Mouse (Mus musculus) urinary bladder, postnatal 25 days (tissue): ENCODE measurements around the gene Nfam1.

Experiments used
- DNase-seq: peaks from one replicate; pipeline ENCODE4 v3.0.0; 2022; ENCODE audit warnings: low spot score

Nfam1 gene

DNA sequence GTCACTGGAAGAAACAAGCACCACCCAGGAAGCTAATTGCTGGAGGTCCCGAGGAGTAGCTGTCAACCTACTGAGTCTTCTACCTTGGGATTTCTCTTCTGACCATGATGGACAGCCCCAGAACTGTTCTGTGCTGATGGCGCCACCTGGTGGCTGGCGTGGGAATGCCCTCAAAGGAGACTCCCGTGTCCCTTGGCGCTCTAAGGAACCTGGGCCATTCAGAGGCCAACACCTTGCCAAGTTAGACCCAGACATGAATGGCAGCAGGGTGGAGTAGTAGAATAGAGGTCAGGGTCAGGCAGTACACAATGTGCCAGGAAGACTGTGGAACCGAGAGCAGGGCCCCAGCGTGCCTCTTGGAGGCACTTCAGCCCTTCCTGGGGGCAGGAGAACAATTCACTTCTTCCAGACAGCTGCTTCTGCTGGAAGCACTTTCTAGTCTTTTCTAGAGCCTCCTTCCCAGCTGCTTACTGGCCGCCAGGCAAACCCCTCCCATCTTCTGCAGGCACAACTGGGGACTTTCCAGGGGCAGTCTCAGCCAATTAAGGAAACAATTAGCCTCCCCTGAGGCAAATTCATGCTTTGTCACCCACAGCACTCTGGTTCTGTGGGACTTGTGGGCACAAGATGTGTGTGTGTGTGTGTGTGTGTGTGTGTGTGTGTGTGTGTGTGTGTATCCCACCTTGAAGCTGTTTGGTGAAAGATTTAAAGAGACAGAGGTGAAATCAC is 4.8 kb upstream of the Nfam1 start:
- DNase-seq: peak; percentile 94

- DNase-seq: no peak
Measured at GRCm38 (mm10) chr15:83036900-83037519, 3.9 kb upstream of the Nfam1 start.

DNA sequence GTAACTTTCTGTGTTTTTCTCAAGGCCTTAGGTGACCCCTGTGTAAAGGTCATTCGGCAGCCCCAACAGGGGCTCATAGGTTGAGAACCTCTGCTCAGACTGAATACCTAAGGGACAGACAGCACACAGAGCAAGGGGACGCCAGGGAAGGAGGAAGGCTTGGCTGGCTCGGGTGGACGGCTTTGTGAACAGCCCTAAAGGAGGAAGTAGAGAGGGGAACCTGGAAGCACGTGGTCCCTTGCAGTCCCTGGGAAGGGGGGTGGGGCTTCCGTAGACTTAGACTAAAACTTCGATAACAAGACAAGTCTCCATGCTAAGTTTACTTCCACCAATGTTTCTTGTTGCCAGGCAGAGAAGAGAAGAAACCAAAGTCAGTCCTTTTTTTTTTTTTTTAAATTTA is 3.0 kb upstream of the Nfam1 start:
- no peak for DNase-seq

GRCm38 (mm10) chr15:83034275-83034977 is 1.3 kb upstream of the Nfam1 start:
- no peak for DNase-seq

- DNase-seq: no peak
Measured at GRCm38 (mm10) chr15:83030884-83031283, 2.2 kb downstream of the Nfam1 start.

DNA sequence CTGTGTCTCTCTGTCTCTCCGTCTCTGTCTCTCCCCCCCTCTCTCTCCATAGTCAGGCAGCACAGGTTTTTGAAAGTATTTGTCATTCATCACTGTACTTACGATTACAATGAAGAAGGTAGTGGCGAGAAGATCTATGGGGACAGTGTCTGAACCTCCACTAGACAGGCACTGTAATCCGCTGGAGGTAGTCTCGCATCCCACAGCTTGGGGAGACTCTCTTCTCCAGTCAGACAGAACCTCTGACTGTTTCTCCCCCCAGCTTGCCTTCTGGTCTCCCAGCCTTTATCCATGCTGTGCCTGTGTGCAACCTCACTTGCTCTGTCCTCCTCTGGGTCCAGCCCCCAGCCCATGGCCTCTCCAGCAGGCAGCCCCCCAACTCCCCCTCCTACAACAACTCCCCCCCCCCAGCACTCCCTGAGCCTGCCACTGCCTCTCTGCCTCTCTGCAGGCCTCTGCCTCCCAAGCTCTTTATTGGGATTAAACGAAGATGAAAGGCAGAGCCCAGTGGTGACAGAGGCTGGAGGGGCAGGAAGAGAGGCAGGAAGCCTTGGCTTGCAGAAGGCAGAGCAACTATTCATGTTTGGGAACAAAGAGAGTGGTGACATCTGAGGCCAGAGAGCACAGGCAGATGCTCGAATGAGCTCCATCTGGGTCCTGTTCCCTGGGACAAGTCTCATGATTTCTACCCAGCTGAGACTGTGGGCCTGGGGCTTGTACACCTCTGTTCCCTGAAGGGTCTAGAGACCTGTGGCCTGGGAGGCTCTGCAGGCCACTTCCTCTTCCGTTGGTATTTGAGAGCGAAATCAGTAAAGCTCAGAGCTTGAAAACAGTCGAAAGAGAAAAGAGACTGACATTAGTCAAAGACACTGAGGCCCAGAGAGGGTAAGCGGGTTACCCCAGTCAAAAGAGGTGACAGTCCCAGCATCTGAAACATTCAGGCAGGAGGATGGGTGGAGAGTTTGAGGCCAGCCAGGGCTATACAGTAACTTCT is 3.1 kb downstream of the Nfam1 start:
- DNase-seq: no peak

- DNase-seq: no peak
Measured at GRCm38 (mm10) chr15:83026129-83026528, 7.0 kb downstream of the Nfam1 start.

DNA sequence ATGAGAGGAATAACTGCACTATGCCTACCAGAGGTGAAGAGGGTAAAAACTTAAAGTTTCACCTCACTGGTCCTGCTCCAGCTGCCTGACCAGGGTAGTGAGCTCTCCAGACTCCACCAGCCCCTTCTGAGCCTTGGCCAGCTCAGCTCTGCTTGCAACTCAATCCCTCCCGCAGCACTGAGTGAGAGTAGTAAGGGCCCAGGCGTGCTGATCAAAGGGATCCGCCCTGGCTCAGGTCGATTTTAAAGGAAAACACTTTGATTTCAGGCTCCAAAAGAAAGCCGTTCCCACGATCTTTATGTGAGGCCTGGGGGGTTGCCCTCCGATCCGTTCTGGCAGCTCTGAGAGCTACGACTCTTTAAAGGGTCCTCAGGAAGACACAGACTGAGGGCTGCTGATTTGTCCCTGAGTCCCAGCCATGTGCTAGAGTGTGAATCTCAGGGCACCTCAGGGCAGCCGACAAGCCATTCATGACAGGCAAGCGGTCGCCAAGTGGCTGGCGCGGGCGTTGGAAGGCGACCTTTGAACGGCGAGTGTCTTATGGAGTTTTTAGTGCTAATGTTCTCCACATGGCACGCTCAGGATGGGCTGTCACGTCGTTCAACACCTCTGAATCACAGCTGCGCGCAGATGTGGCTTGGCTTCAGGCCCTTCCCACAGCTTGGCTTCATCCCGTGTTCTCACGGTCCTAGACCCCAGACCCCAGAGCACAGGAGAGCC is 7.9 kb downstream of the Nfam1 start:
- no peak for DNase-seq

GRCm38 (mm10) chr15:83022947-83023346 is 10.2 kb downstream of the Nfam1 start:
- no peak for DNase-seq

DNA sequence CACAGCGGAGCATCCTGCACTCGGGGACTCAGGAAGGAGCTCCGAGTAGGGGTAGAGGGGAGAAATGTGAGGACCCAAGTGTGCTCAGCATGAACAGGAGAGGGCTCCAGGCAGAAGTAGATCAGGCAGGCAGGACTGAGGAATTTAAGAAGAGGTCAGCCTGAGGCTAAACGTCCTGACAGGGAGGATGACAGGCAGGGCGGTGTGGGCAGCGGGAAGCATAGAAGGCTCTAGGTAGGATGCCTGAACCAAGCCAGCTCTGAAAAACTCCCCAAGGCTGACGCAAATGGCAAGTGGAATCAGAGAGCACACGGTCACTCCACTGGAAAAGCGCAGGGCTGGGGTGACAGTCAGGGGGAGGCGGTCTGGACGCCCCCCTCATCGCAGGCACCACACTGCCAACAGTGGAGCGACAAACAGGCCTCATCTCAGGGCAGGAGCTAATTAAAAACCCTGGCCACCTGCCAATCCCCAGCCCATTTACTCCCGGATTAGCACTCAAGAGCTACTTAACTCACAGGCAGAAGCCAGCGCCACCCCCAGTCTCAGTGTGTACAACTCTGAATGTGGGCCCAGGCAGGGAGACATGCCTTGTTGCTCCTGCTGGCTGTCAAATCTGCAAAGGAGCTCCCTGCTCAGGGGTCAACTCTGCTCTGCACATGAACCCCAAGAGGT is 22.0 kb downstream of the Nfam1 start:
- no peak for DNase-seq

DNA sequence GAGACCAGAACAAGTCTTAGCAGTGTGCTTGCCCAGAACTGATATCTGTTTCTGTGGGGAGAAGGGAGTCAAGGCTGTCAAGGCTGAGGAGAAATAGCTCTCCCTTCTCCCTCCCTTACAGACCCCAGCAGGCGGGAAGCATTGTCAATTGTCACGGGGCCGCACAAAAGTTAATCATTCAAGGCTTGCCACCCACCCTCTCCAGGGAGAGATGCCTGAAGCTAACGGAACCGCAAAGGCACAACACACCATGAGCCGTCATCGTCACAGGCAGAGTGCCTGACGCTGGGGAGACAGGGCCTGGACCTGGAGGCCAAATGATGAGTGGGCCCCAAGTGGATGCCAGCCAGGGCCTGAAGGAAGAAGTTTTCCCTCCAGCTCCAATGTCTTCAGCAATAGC is 22.7 kb downstream of the Nfam1 start:
- DNase-seq: no peak

DNA sequence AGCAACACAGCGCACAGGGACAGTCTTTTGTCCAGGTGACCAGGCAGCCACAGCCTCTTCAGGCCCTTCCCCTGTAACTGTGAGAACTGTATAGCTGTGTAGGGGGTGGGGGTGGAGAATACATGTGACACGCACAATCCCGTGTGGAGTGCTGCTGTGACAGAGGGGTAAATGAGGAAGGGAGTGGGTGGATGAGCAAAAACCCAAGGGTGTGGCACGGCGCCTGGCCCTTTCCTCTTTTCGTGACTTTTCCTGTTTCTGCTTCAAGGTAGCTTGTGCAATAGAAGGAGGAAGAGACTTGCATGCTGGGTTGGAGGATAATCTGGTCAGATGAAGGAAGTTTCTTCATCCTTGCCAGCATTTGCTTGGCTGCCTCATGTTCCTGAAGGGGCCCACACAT is 23.6 kb downstream of the Nfam1 start:
- no peak for DNase-seq

- DNase-seq: no peak
Measured at GRCm38 (mm10) chr15:83008761-83009423, 24.2 kb downstream of the Nfam1 start.

- DNase-seq: no peak
Measured at GRCm38 (mm10) chr15:83007346-83007920, 25.7 kb downstream of the Nfam1 start.

DNA sequence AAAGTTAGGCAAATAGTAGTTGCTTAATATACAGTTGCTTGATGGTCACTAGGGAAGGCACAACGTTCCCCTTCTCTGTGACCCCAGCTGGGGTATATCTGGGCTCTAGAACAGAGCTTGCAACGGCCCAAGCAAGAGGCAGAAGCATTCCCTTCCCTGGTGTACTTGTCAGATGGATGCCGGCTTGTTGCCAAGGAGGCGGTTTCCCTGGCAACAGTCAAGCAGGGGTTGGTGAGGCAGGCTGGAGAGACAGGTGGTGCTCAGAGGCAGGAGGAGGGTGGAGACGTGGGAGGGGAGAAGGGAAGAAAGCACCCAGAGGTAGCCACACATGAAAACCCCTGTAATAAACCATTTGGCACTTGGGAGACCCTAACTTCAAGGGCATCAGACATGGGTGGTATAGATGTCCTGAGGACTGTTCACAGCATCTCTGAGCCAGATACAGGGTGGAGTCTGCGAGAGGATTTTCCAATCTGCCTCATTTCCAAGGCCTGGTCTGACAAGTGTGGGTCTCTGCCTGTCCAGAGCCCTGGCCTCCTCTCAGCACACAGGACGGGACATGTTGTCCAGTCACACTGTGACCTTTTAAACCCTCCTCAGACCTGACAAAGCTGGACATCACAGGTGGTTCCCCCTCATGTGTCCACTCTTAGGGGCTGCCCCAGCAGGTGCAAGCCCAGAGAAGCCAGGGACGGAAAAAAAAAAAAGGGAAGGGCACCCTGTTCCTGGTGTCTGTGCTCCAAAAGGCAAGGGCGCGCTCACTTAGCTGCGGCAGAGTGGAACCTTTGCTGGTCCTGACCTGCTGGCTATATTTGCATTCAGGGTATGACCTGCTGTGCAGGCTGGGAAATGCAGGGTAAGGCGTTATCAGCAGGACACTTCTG is 30.2 kb downstream of the Nfam1 start:
- no peak for DNase-seq

DNA sequence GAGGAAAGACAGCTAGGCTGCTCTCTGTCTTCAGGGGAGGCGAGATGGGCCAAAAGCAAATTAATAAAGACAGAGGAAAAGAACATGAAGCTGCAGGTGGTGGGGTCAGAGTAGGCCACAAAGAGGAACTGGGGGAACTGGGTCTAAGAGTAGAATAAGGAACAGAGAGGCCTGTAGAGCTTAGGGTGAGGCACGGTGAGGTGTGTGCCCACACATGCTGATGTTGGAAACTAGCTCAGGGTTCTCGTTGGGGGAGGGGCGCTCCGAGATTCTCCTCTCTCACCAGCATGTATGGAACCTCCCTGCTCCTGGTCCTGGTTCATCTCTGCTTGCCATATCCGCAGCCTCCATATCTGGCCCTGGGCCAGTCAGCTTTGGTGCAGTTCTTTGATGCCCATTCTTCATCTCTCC is 34.3 kb downstream of the Nfam1 start:
- DNase-seq: no peak

GRCm38 (mm10) chr15:82996431-82996830 is 36.7 kb downstream of the Nfam1 start:
- DNase-seq: no peak

- DNase-seq: no peak
Measured at GRCm38 (mm10) chr15:82995239-82995638, 37.9 kb downstream of the Nfam1 start.

- DNase-seq: no peak
Measured at GRCm38 (mm10) chr15:82992911-82993310, 40.2 kb downstream of the Nfam1 start.
